Mouse (Mus musculus): ENCODE data around the gene Mafg. TPM values are rescaled to one million over a fixed set of nuclear protein-coding genes. Genes with fewer than 3 reads are reported as not detected.

Gene Mafg
- polyA plus RNA-seq, 1 experiment from 2014 or later = 35.4 TPM

DNA sequence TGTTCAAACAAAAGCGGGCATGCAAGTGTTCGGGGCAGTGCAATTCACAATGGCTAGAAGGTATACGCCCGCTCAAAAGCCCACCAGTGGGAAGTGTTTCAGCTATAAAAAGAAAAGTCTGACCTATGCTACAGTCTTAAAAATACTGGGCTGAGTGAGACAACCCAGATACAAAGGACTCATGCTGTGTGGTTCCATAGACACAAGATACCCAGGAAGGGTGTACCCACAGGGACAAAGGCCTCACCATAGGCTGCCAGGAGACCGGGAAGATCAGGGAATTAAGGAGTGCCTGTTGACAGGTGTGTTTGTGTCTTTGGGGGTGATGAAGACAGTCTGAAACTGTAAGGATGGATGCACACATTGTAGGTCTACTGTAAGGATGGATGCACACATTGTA, 30.3 kb upstream of the Mafg start:
- DNase-seq (ENCODE audit: low spot score) (no peak), ATAC-seq (ENCODE audit: low FRiP score) (no peak)
- Histone ChIP-seq H3K4me3 (replicated peaks; ENCODE audit: low read length) (no peak overlapping the region), H3K9ac (no peak overlapping the region), H3K27me3 (ENCODE audit: control insufficient read depth, insufficient read depth, low read length) (peaks cover 53% of the 10 kb centered on the region), H3K36me3 (replicated peaks; ENCODE audit: control insufficient read depth, insufficient read depth) (no peaks in the 10 kb centered on the region), H3K4me1 (replicated peaks; ENCODE audit: control insufficient read depth, insufficient read depth, low read length) (peaks cover 17% of the 10 kb centered on the region), H3K9me3 (ENCODE audit: control insufficient read depth, low read length) (no peaks in the 10 kb centered on the region), H3K27ac (no peak overlapping the region), H3K4me2 (replicated peaks) (no peak overlapping the region)
- WGBS = 63% methylated on average over 5 of the region's 5 CpGs

DNA sequence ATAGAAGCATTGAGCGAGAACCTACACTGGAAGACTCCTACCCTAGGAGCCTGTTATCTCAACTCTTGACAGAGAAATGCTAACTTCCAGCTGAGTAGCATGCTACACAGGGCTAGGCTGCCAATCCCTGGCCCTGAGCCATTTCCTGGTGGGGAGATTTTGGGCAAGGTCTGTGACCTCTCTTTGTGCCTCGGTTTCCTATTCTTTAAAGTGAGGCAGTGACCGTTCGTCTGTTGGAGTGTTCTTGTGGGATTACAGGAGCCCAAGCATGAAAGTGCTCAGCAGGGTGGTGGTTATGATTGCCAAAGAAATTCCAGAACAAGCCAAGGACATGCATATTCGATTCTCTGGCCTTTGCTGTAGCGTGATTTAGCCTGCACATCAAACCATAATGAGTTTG, 29.4 kb upstream of the Mafg start:
- Histone ChIP-seq H3K36me3 (replicated peaks; ENCODE audit: control insufficient read depth, insufficient read depth) (no peaks in the 10 kb centered on the region), H3K4me3 (replicated peaks; ENCODE audit: low read length) (no peak overlapping the region), H3K27ac (no peak overlapping the region), H3K4me2 (replicated peaks) (no peak overlapping the region), H3K9me3 (ENCODE audit: control insufficient read depth, low read length) (no peaks in the 10 kb centered on the region), H3K27me3 (ENCODE audit: control insufficient read depth, insufficient read depth, low read length) (peaks cover 62% of the 10 kb centered on the region), H3K4me1 (replicated peaks; ENCODE audit: control insufficient read depth, insufficient read depth, low read length) (peaks cover 17% of the 10 kb centered on the region), H3K9ac (no peak overlapping the region)
- ATAC-seq (ENCODE audit: low FRiP score) = no peak
- 44% methylated on average over 6 of the region's 6 CpGs for whole genome bisulfite sequencing
- no peak for DNase-seq (ENCODE audit: low spot score)

DNA sequence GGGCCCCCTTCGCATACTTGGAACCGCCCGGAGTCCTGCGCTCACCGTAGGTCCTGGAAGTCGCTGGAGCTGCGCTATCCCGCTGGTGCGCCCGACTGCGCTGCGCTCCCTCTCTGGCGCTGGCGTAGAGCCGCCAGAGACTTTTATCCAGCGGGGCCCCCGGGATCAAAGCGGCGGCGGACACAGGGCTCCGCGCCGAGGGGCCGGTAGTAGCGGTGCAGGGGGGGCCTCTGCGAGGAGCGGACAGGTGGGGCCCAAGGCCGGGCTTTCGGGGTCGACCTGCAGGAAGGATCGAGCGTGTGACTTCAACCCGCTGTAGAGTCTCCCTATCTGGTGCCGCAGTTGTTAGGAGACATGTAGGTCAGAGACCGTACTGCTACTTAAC, 27.7 kb upstream of the Mafg start, which contains the start of gene Notum:
TSS of gene Notum (minus strand) at position 100 of the 385 bp plus-strand sequence.
- Histone ChIP-seq H3K4me2 (replicated peaks) (peak within 1 kb of the TSS; percentile 51), H3K36me3 (replicated peaks; ENCODE audit: control insufficient read depth, insufficient read depth) (no peaks in the 10 kb centered on the region), H3K4me1 (replicated peaks; ENCODE audit: control insufficient read depth, insufficient read depth, low read length) (peaks cover 17% of the 10 kb centered on the region), H3K27ac (no peak within 1 kb of the TSS), H3K9me3 (ENCODE audit: control insufficient read depth, low read length) (no peaks in the 10 kb centered on the region), H3K27me3 (ENCODE audit: control insufficient read depth, insufficient read depth, low read length) (peaks cover 72% of the 10 kb centered on the region), H3K9ac (no peak within 1 kb of the TSS), H3K4me3 (replicated peaks; ENCODE audit: low read length) (peak within 1 kb of the TSS; percentile 31)
- ATAC-seq (ENCODE audit: low FRiP score) (peak; percentile 24; the same call in 1 of the 2 replicates), DNase-seq (ENCODE audit: low spot score) (no peak)
- 1% methylated on average over 35 of the region's 35 CpGs for WGBS

DNA sequence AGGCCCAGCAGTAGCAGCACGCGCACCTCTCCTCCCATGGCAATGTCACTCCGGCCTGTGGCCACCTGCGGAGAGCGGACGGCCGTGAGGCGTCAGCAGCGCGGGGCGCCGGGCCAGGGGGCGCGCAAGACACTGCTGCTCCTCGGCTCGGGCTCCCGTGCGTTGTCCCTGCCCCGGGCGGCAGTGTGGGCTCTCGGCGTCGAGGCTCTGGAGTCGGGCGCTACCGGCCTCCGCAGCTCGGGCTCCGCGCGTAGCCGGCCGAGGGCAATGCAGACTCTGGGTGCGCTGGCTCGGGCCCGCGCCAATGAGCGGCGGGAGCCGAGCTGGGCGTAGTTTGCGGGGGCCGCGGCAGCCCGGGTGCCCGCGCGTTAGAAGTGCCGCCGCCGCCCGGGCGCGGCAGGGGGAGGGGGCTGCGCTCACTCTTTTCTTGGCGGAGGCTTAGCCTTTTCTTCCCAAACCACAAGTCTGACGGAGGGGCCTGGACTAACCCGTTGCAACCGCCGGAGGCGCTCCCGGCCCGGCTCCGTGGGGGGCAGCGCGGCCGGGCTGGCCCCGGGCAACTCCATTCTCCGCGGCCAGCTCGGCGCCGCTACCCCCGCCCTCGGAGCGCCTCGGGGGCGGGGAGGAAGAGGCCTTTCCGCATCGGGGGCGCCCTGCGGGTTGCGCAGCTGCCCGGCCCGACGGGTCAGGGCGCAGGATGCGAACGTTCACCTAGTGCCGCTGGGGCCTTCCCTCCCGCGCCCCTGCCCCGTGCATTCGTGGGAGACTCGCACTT, 27.1 kb upstream of the Mafg start:
- Histone ChIP-seq H3K9ac (no peak overlapping the region), H3K27ac (no peak overlapping the region), H3K4me2 (replicated peaks) (peak overlapping the region; percentile 51), H3K4me1 (replicated peaks; ENCODE audit: control insufficient read depth, insufficient read depth, low read length) (peaks cover 17% of the 10 kb centered on the region), H3K4me3 (replicated peaks; ENCODE audit: low read length) (peak overlapping the region; percentile 31), H3K9me3 (ENCODE audit: control insufficient read depth, low read length) (no peaks in the 10 kb centered on the region), H3K27me3 (ENCODE audit: control insufficient read depth, insufficient read depth, low read length) (peaks cover 72% of the 10 kb centered on the region), H3K36me3 (replicated peaks; ENCODE audit: control insufficient read depth, insufficient read depth) (no peaks in the 10 kb centered on the region)
- no peak for DNase-seq (ENCODE audit: low spot score)
- WGBS = under 1% methylated on average over 92 of the region's 95 CpGs
- ATAC-seq (ENCODE audit: low FRiP score) = peak; percentile 66; the same call in 1 of the 2 replicates

DNA sequence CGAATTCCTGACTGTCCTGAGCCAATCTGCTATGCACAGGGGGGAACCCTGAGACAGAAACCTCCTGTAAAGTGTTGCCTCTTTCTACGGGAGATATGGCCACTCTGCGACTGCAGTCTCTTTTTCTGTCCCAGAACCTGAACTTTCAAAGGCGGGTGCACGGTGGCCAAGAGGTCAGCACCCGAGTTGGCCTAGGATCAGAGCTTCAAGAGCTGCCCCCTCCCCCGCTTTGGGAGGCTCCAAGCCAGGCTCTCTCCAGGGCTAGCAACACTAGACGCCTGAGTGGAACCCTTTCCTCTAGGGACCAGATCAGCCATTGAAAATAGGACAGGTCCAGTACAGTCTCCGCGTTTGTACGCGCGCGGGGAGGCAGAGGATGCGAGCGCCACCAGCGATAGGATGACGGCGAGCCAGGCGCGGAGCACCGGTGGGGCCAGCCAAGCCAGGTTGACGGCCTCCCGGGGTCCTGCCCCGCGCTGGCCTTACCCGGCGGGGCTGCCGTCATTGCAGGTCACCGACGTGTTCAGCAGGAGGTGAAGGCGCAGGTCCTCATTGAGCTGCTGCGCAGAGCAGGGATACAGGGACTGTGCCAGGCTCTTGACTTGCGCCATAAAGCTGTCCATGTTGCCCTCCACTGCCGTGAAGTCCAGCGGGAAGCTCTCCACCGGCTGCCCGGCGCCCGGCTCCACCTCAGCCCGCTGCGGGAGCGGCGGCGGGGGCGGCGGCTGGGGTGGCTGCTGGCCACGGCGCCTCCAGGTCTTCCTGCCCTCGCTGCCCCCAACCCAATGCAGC, 26.3 kb upstream of the Mafg start:
- Histone ChIP-seq H3K27me3 (ENCODE audit: control insufficient read depth, insufficient read depth, low read length) (peaks cover 72% of the 10 kb centered on the region), H3K4me2 (replicated peaks) (peak overlapping the region; percentile 51), H3K4me3 (replicated peaks; ENCODE audit: low read length) (peak overlapping the region; percentile 31), H3K36me3 (replicated peaks; ENCODE audit: control insufficient read depth, insufficient read depth) (no peaks in the 10 kb centered on the region), H3K9me3 (ENCODE audit: control insufficient read depth, low read length) (no peaks in the 10 kb centered on the region), H3K4me1 (replicated peaks; ENCODE audit: control insufficient read depth, insufficient read depth, low read length) (peaks cover 17% of the 10 kb centered on the region), H3K9ac (no peak overlapping the region), H3K27ac (no peak overlapping the region)
- ATAC-seq (ENCODE audit: low FRiP score) (no peak), DNase-seq (ENCODE audit: low spot score) (no peak)
- WGBS = 3% methylated on average over 45 of the region's 50 CpGs

DNA sequence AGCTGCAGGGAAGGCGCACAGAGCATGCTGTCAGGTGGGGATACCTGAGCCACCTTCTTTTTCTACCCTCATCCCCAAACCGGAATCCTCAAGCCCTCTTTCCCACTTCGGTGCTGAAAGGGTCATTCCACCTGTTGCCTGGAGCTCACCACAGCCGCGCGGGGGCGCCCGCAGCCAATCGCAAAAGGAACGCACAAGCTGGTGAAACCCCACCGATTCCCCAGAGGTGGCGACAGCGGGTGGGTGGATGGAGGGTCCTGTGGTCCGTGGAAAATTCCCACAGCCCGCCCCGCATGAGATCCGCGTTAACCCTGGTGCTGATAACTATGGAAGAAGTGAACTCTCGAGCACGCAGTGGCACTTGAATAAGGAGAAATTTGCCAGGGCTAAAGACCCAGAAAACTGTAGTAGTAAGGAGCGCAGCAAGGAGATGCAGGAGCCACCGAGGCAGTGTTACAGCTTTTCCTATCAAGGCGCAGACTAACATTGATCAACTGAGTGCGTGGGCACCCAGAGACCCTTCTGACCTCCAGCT, 25.5 kb upstream of the Mafg start:
- H3K4me1 ChIP-seq (replicated peaks; ENCODE audit: control insufficient read depth, insufficient read depth, low read length) = peaks cover 17% of the 10 kb centered on the region
- H3K4me3 ChIP-seq (replicated peaks; ENCODE audit: low read length) = no peak overlapping the region
- H3K36me3 ChIP-seq (replicated peaks; ENCODE audit: control insufficient read depth, insufficient read depth) = no peaks in the 10 kb centered on the region
- DNase-seq (ENCODE audit: low spot score) (peak; percentile 57), ATAC-seq (ENCODE audit: low FRiP score) (no peak)
- H3K4me2 ChIP-seq (replicated peaks) = no peak overlapping the region
- no peak overlapping the region for H3K9ac ChIP-seq
- no peak overlapping the region for H3K27ac ChIP-seq
- H3K9me3 ChIP-seq (ENCODE audit: control insufficient read depth, low read length) = no peaks in the 10 kb centered on the region
- peaks cover 71% of the 10 kb centered on the region for H3K27me3 ChIP-seq (ENCODE audit: control insufficient read depth, insufficient read depth, low read length)
- WGBS = 3% methylated on average over 24 of the region's 24 CpGs

DNA sequence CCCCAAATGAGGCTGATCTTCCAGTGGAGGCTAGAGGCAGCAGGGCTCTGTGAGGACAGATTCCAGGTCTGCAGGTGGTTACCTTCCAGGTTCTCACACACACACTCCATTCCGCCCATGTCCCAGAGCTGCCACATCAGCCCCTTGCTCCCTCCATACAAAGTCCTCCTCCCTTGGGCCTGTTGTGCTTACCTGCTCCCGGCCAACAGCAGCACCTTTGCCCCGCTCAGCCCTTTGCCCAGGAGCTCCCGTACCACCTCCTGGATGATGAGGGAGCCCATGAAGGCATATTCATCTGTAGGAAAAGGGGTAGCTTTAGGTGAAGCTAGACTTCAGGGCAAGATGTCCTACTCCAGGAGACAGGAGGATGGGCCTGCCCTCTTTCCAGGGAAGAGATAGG, 23.9 kb upstream of the Mafg start:
- DNase-seq (ENCODE audit: low spot score) = no peak
- Histone ChIP-seq H3K4me3 (replicated peaks; ENCODE audit: low read length) (no peak overlapping the region), H3K36me3 (replicated peaks; ENCODE audit: control insufficient read depth, insufficient read depth) (no peaks in the 10 kb centered on the region), H3K4me1 (replicated peaks; ENCODE audit: control insufficient read depth, insufficient read depth, low read length) (peaks cover 17% of the 10 kb centered on the region), H3K4me2 (replicated peaks) (no peak overlapping the region), H3K27me3 (ENCODE audit: control insufficient read depth, insufficient read depth, low read length) (peaks cover 55% of the 10 kb centered on the region), H3K9me3 (ENCODE audit: control insufficient read depth, low read length) (no peaks in the 10 kb centered on the region), H3K9ac (no peak overlapping the region), H3K27ac (no peak overlapping the region)
- no peak for ATAC-seq (ENCODE audit: low FRiP score)
- 95% methylated on average over 4 of the region's 4 CpGs for WGBS

DNA sequence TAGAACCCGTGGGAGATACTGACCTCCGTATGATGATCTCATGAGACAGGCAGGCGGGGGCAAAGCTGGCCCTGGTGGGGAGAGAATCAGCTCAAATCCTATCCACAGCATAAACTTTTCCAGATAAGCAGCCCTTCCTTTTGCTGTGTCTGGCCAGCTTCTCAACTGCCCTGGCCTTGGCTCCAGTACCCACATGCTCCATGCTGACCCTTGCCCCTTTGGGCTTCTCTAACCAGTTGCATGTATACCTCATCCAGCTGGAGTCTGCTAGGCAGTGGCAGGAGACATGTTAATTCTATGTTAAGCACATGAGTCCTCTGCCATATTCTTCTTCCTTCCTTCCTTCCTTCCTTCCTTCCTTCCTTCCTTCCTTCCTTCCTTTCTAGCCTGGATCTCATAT, 21.3 kb upstream of the Mafg start:
- DNase-seq (ENCODE audit: low spot score) = no peak
- 75% methylated on average over 3 of the region's 3 CpGs for WGBS
- Histone ChIP-seq H3K36me3 (replicated peaks; ENCODE audit: control insufficient read depth, insufficient read depth) (no peaks in the 10 kb centered on the region), H3K4me3 (replicated peaks; ENCODE audit: low read length) (no peak overlapping the region), H3K4me1 (replicated peaks; ENCODE audit: control insufficient read depth, insufficient read depth, low read length) (peaks cover 3% of the 10 kb centered on the region; the same call in 1 of the 2 replicates), H3K9ac (no peak overlapping the region), H3K4me2 (replicated peaks) (no peak overlapping the region), H3K27ac (no peak overlapping the region), H3K9me3 (ENCODE audit: control insufficient read depth, low read length) (no peaks in the 10 kb centered on the region), H3K27me3 (ENCODE audit: control insufficient read depth, insufficient read depth, low read length) (peaks cover 29% of the 10 kb centered on the region)
- no peak for ATAC-seq (ENCODE audit: low FRiP score)

DNA sequence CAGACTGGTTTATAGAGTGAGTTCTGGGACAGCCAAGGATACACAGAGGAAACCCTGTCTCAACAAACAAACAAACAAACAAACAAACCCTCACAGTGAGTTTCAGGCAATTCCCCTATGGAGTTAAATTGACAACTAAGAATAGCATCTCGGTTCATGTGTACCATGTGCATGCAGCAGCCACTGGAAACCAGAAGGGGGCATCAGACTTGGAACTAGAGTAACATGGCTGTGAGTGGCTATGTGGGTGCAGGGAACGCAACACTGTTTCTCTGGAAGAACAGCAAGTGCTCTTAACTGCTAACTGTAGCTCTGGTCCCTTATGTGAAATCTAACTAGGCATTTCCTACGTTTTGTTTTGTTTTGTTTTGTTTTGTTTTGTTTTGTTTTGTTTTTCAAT, 18.5 kb upstream of the Mafg start:
- DNase-seq (ENCODE audit: low spot score) (no peak), ATAC-seq (ENCODE audit: low FRiP score) (no peak)
- peaks cover 7% of the 10 kb centered on the region; the same call in 1 of the 2 replicates for H3K4me1 ChIP-seq (replicated peaks; ENCODE audit: control insufficient read depth, insufficient read depth, low read length)
- H3K9me3 ChIP-seq (ENCODE audit: control insufficient read depth, low read length) = no peaks in the 10 kb centered on the region
- no peak overlapping the region for H3K27ac ChIP-seq
- no peak overlapping the region for H3K9ac ChIP-seq
- 69% methylated on average over 3 of the region's 3 CpGs for WGBS
- H3K4me3 ChIP-seq (replicated peaks; ENCODE audit: low read length) = no peak overlapping the region
- H3K4me2 ChIP-seq (replicated peaks) = no peak overlapping the region
- no peaks in the 10 kb centered on the region for H3K36me3 ChIP-seq (replicated peaks; ENCODE audit: control insufficient read depth, insufficient read depth)
- peaks cover under 1% of the 10 kb centered on the region; the same call in 1 of the 2 replicates for H3K27me3 ChIP-seq (ENCODE audit: control insufficient read depth, insufficient read depth, low read length)

All from hindbrain, embryonic 14.5 days (tissue).